Mouse (Mus musculus) C2C12 (cell line): ENCODE data around the gene Faf2.

Experiments used
- CEBPB ChIP-seq: IDR thresholded peaks from one replicate; pipeline ENCODE4 v1.6.1; 2011; ENCODE audit warnings: low read depth, mild to moderate bottlenecking, control low read depth, moderate library complexity
- CTCF ChIP-seq: IDR thresholded peaks from one replicate; pipeline ENCODE4 v1.5.1; 2011; ENCODE audit not compliant: control insufficient read depth, insufficient read depth, insufficient read length
- MAX ChIP-seq: IDR thresholded peaks from one replicate; pipeline ENCODE4 v1.6.1; 2011; ENCODE audit warnings: mild to moderate bottlenecking, control low read depth
- MYOD1 ChIP-seq: IDR thresholded peaks from one replicate; pipeline ENCODE4 v1.6.1; 2011; ENCODE audit warnings: low read depth; ENCODE audit not compliant: control insufficient read depth, insufficient read length
- MYOG ChIP-seq: IDR thresholded peaks from one replicate; pipeline ENCODE4 v1.6.1; 2011; ENCODE audit not compliant: control insufficient read depth, insufficient read length; ENCODE audit errors: extremely low read depth
- USF1 ChIP-seq: IDR thresholded peaks from one replicate; pipeline ENCODE4 v1.6.1; 2011; ENCODE audit warnings: low read depth, mild to moderate bottlenecking, control low read depth, moderate library complexity

DNA sequence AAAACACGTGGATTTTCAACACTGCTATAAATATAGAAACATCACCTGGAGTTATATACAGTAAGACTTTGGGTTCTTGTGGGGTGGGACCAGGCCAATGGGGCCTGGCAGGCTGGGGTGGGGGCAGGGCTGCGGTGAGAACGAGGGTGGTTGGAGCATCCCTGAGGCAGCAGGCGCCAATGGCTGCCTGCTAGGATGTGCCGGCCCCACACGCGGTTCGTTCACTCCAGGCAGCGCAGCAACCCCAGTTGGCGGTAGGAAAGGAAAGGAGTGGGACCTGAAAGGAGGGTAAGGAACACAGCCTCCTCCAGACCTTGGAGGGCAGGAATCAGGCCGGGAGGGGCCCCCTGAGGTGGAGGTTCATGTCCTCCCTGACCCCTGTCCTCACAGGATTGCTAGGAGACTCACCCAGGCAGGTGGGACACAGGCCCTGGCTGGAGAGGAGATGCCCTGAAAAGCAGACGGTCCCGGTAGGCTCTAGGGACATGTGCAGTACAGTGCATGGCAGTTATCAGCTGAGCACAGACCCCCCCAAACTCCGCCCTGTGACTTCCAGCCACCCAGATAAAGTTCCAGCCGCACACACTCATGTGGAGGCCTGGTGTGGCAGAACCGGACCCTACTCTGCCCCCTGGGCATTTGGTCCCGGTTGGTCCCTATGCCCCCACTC is 58.7 kb downstream of the Faf2 start:
- no peak for TF ChIP-seq CTCF
- no peak for TF ChIP-seq MYOD1
- no peak for TF ChIP-seq USF1
- TF ChIP-seq CEBPB, result no peak
- no peak for TF ChIP-seq MAX
- no peak for TF ChIP-seq MYOG
